Mouse (Mus musculus): ENCODE results near the gene Mat2a. TPM values are rescaled to one million over a fixed set of nuclear protein-coding genes. Genes with fewer than 3 reads are reported as not detected.

Mat2a gene
- 100 to 1,000 TPM; 293 to 340 TPM for total RNA-seq (2023)

DNA sequence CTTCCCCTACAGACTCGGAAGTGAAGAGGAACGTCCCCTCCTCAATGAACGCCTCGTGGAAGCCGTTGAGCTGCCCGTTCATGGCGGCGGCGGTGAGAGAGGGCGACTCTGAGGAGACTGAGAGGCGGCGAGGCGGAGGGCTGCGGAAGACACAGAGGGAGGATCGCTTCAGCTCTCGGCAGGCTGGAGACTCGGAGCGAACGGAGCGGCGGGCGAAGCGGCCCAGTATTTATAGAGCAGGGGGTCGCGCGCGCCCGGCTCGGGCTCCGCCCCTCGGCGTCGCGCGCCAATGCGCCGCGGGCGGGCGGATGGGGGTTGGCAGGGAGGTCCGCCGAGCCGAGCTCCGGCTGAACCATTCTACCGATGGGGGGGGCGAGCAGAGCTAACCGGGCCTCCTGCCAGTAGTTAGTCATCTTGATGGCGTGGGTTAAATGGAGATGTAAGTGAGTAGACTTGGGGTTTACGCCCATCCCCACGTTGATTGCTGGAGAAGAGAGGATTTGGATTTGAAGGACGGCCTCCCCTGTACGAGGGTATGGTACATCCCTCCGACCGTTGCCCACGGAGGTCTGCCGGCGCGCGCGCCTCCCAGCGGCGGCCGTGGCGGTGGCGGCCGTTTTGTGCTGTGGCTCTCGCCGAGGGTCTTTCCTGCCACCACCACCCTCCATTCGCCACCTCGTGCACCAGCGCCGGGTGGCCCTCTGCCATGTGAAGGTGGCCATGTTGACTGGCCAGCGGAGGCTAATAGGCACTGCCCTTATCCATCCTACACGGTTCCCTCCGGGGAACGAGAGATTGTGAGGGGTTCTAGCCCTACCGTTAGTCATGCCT lies at the start of gene Mat2a:
Gene Mat2a (minus strand): TSS at position 204 of the 831 bp plus-strand sequence.

DNA sequence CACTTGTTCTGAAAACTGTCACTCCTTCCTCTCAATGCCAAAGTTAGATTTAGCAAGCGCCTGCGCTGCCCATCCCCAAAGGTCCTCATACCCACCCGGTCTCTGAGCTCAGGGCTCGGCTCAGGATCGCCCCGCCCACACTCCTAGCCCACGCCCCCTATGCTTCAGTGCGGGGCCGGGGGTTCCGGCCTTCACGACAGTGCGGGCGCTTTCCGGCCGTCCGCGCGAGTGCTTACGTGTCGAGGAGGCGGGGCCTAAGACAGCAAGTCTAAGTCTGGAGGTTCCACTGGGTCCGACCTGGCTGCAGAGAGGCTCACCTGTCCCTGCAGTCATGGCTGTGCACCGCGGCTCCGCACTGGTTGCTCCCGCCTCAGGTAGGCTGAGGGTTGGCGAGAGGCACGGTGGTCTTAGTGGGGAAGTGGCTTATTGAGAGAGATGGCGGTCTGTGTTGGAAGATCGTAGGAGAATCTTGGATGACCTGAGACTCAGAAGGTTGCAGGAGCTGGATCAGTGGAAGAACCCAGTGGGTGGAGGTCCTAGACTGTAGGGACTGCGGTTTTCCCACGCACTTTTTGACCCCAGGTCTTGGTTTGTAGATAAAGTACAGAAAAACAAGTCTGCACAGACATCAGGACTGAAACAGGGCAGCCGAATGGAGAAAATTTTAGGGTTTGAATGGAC lies 25.1 kb downstream of the Mat2a start, which contains the start of gene Ggcx:
Gene Ggcx (plus strand): TSS at position 233 of the 681 bp plus-strand sequence.

DNA sequence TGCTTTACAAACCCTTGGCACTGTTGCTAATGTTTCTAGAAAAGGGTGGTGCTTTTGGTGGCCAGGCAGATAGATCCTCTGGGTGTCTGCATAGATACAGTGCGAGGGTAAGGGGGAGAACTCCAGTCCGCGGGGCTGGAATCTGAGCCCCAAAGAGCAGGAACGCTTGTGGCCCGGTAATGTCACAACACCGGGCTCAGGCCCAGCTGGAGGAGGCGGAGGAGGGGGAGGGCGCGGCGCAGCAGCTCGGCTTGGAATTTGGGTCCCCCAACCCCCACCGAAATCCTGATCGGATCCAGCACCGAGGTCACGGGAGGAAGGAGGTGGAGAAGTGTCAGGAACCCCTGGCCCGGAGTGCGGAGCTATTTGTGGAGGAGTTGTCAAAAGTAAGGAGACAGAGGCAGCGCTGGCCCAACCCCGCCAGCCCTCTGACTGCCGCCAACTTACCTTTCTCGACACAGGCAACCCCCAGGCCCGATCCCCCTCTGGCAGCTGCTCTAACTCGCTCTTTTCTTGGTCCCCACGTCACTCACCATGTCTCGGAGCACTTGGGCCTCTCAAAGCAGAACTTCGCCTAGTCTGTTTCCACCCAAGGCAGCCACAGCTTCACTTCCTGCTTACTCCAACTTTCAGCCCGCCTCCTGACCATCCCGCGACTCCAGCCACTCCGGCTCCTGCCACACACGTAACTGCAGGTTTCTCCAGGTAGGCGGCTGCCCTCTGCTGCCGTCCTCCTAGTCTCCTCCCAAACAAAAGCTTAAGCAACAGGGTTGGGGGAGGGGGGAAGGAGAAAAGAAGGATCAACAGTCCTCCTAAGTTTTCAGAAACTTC lies 49.2 kb downstream of the Mat2a start, which contains the start of gene Vamp8:
Gene Vamp8 (minus strand): TSS at position 763 of the 831 bp plus-strand sequence.

Other genes with a start within 250 kb of the Mat2a start
- gene Atoh8, start 204.0 kb downstream of the Mat2a start, total RNA-seq (2023): under 1 TPM in 1 of 2 experiments, not detected in 1; 0.47 TPM
- not detected for gene Sftpb, start 134.9 kb downstream of the Mat2a start, total RNA-seq (2023)
- gene Usp39, start 94.4 kb downstream of the Mat2a start, total RNA-seq (2023): 10 to 100 TPM; 48.4 to 51.4 TPM
- gene 0610030E20Rik, start 92.2 kb downstream of the Mat2a start, total RNA-seq (2023): 10 to 100 TPM; 45.7 to 50.6 TPM
- gene Tmem150a, start 84.1 kb downstream of the Mat2a start, total RNA-seq (2023): 1 to 10 TPM; 3.4 to 3.9 TPM
- gene Rnf181, start 72.6 kb downstream of the Mat2a start, total RNA-seq (2023): 100 to 1,000 TPM in 1 of 2 experiments, 10 to 100 TPM in 1; 92.9 to 102 TPM
- gene Vamp5, start 59.1 kb downstream of the Mat2a start, total RNA-seq (2023): 10 to 100 TPM; 13.8 to 14.3 TPM
- 100 to 1,000 TPM; 102 to 113 TPM for gene Vamp8, start 48.9 kb downstream of the Mat2a start, total RNA-seq (2023)
- gene Ggcx, start 25.2 kb downstream of the Mat2a start, total RNA-seq (2023): 10 to 100 TPM; 15.2 to 18.8 TPM
- gene Sh2d6, start 82.1 kb upstream of the Mat2a start, total RNA-seq (2023): not detected
- 100 to 1,000 TPM; 351 to 391 TPM for gene Capg, start 104.8 kb upstream of the Mat2a start, total RNA-seq (2023)
- gene Elmod3, start 158.9 kb upstream of the Mat2a start, total RNA-seq (2023): 10 to 100 TPM; 16.4 to 19.4 TPM
- gene Retsat, start 158.9 kb upstream of the Mat2a start, total RNA-seq (2023): 10 to 100 TPM in 1 of 2 experiments, 1 to 10 TPM in 1; 5.9 to 11.7 TPM
- gene Tgoln1, start 177.4 kb upstream of the Mat2a start, total RNA-seq (2023): 100 to 1,000 TPM; 159 to 172 TPM